Mouse (Mus musculus) embryonic facial prominence, embryonic 11.5 days (tissue): ENCODE results near the gene Angel2. TPM values are rescaled to one million over a fixed set of nuclear protein-coding genes. Genes with fewer than 3 reads are reported as not detected.
A peak's percentile ranks its signal among the peaks of the same experiment; 100 is the strongest.

Experiments used
- ATAC-seq: fragments of 200-750 bp; cut with Nextera tagmentation; replicated peaks from 2 replicates; pipeline ENCODE4 v1.8.0; 2017; ENCODE audit warnings: low read depth; ENCODE audit not compliant: insufficient number of reproducible peaks, low FRiP score, low TSS enrichment
- DNase-seq: peaks from one replicate; pipeline ENCODE4 v3.0.0-alpha.2; 2015; ENCODE audit warnings: low spot score
- H3K27ac ChIP-seq: fragments of 300-500 bp; sonication (generic); replicated peaks from 2 replicates; pipeline ENCODE4 v1.5.1; 2014; ENCODE audit warnings: mild to moderate bottlenecking, low read depth, low read length, control low read depth
- H3K27me3 ChIP-seq: fragments of 300-500 bp; sonication (generic); 2 replicates; pipeline ENCODE4 v1.6.1; 2014; ENCODE audit warnings: mild to moderate bottlenecking, low read length, moderate library complexity, mixed read lengths; ENCODE audit not compliant: control insufficient read depth, insufficient read depth
- H3K36me3 ChIP-seq: fragments of 300-500 bp; sonication (generic); replicated peaks from 2 replicates; pipeline ENCODE4 v1.6.1; 2014; ENCODE audit warnings: low read depth, mild to moderate bottlenecking, low read length, moderate library complexity, mixed read lengths; ENCODE audit not compliant: control insufficient read depth, insufficient read depth
- H3K4me1 ChIP-seq: fragments of 300-500 bp; sonication (generic); 2 replicates; pipeline ENCODE4 v1.6.1; 2014; ENCODE audit warnings: low read length, mixed read lengths; ENCODE audit not compliant: control insufficient read depth, insufficient read depth
- H3K4me2 ChIP-seq: fragments of 300-500 bp; sonication (generic); 2 replicates; pipeline ENCODE4 v1.6.1; 2014; ENCODE audit warnings: low read depth, mild to moderate bottlenecking, control low read depth, low read length, moderate library complexity
- H3K4me3 ChIP-seq: fragments of 300-500 bp; sonication (generic); 2 replicates; pipeline ENCODE4 v1.5.1; 2014; ENCODE audit warnings: low read depth, low read length, control low read depth
- H3K9ac ChIP-seq: fragments of 300-500 bp; sonication (generic); replicated peaks from 2 replicates; pipeline ENCODE4 v1.6.1; 2014; ENCODE audit warnings: mild to moderate bottlenecking, control low read depth, low read length
- H3K9me3 ChIP-seq: fragments of 300-500 bp; sonication (generic); replicated peaks from 2 replicates; pipeline ENCODE4 v1.6.1; 2016; ENCODE audit warnings: mild to moderate bottlenecking, low read length, inconsistent platforms, mixed read lengths; ENCODE audit not compliant: control insufficient read depth
- WGBS: fragments of 180-500 bp; shearing (Covaris S2); extraction: QIAGEN DNeasy Blood & Tissue Kit; methylation state at CpG from one replicate; pipeline ENCODE4 v1.1.7; 2014; 5-methylcytosine and 5-hydroxymethylcytosine counted together
- polyA plus RNA-seq: library from polyadenylated mRNA; unstranded; fragments of >200 nt; fragmentation: Nextera tagmentation; extraction: Ambion mirVana; gene quantifications from 2 replicates; pipeline ENCODE4 v1.2.1, GENCODE M21; 2014

The Angel2 gene
- polyA plus RNA-seq, 1 experiment from 2014 or later: 57.7 TPM

DNA sequence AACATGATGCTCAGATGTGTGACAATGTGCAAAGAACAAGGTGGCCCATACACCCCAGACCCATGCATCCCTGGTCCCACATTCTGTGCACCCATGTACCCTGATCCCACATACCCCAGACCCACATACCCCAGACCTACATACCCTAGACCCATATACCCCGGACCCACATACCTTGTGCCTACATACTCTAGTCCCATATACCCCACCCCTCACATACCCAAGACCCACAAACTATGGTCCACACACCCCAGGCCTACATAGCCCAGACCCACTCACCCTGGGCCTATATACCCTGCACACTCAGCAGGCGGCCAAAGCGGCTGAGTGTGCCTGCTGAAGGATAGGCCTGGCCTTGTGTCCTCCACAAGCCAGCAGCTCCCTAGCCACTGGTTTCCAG is 37.8 kb downstream of the Angel2 start:
- H3K4me1 ChIP-seq: no peaks in the 10 kb centered on the region
- H3K27me3 ChIP-seq: no peaks in the 10 kb centered on the region
- no peak overlapping the region for H3K4me3 ChIP-seq
- no peak overlapping the region for H3K4me2 ChIP-seq
- ATAC-seq: peak; percentile 54; the same call in 1 of the 2 replicates
- H3K36me3 ChIP-seq: peaks cover 4% of the 10 kb centered on the region; the same call in 1 of the 2 replicates
- DNase-seq: no peak
- WGBS: 95% methylated on average over 3 of the region's 3 CpGs
- no peak overlapping the region for H3K9ac ChIP-seq
- no peaks in the 10 kb centered on the region for H3K9me3 ChIP-seq
- H3K27ac ChIP-seq: no peak overlapping the region

DNA sequence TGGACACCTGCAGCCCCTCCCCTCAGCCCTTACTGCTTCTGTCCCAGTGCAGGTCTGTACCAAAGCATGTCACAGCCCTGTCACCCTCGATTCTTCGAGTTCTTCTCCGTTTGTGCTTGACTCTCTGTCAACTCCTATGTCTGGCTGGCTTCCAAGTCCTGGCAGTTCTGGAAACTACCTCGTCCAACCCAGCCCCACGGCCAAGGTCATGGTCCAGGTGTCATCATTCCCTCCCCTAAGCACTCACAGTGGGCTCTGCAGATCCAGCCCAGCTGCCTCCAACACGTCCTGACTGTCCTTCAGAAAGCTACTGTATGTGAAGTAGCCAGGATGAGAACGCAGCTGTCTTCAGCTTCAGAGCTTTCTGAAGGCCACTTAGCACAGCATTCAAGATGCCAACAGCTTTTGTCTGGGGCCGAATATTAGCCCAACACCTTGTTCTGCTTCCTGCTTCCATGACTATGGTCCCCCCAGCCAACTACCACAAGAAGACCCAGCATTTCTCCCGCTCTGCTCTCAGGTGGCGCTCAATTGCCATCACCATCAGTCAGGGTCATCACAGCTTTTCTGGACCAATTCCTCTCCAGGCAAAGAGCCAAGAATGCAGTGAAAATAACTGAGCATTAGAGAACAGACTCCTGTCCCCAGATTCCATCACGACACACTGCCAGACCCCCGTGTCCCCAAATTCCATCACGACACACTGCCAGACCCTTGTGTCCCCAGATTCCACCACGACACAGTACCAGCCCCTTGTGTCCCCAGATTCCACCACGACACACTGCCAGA is 40.3 kb downstream of the Angel2 start:
- no peak overlapping the region for H3K4me3 ChIP-seq
- H3K4me1 ChIP-seq: no peaks in the 10 kb centered on the region
- ATAC-seq: no peak
- peaks cover 6% of the 10 kb centered on the region; the same call in 1 of the 2 replicates for H3K36me3 ChIP-seq
- H3K4me2 ChIP-seq: no peak overlapping the region
- WGBS: 87% methylated on average over 15 of the region's 15 CpGs
- H3K9me3 ChIP-seq: no peaks in the 10 kb centered on the region
- H3K27me3 ChIP-seq: no peaks in the 10 kb centered on the region
- H3K9ac ChIP-seq: no peak overlapping the region
- H3K27ac ChIP-seq: no peak overlapping the region
- no peak for DNase-seq

GRCm38 (mm10) chr1:190968010-190968409 is 43.1 kb downstream of the Angel2 start:
- H3K4me2 ChIP-seq: no peak overlapping the region
- no peak overlapping the region for H3K4me3 ChIP-seq
- H3K4me1 ChIP-seq: no peaks in the 10 kb centered on the region
- ATAC-seq (no peak), DNase-seq (no peak)
- H3K27me3 ChIP-seq: no peaks in the 10 kb centered on the region
- H3K9me3 ChIP-seq: no peaks in the 10 kb centered on the region
- no peak overlapping the region for H3K27ac ChIP-seq
- 96% methylated on average over 7 of the region's 7 CpGs for WGBS
- H3K36me3 ChIP-seq: peaks cover 6% of the 10 kb centered on the region
- H3K9ac ChIP-seq: no peak overlapping the region

- no peaks in the 10 kb centered on the region for H3K9me3 ChIP-seq
- H3K4me3 ChIP-seq: no peak overlapping the region
- DNase-seq: no peak
- ATAC-seq: no peak
- peaks cover 2% of the 10 kb centered on the region; the same call in 1 of the 2 replicates for H3K36me3 ChIP-seq
- H3K4me1 ChIP-seq: no peaks in the 10 kb centered on the region
- no peaks in the 10 kb centered on the region for H3K27me3 ChIP-seq
- H3K27ac ChIP-seq: no peak overlapping the region
- no peak overlapping the region for H3K4me2 ChIP-seq
- WGBS: 89% methylated on average over 14 of the region's 14 CpGs
- no peak overlapping the region for H3K9ac ChIP-seq
These were observed 47.0 kb downstream of the Angel2 start for GRCm38 (mm10) chr1:190971708-190972610.

- 66% methylated on average over 7 of the region's 7 CpGs for WGBS
- peaks cover 4% of the 10 kb centered on the region for H3K4me1 ChIP-seq
- H3K4me2 ChIP-seq: no peak overlapping the region
- no peak for DNase-seq
- H3K36me3 ChIP-seq: peaks cover 2% of the 10 kb centered on the region; the same call in 1 of the 2 replicates
- no peaks in the 10 kb centered on the region for H3K9me3 ChIP-seq
- H3K4me3 ChIP-seq: no peak overlapping the region
- no peaks in the 10 kb centered on the region for H3K27me3 ChIP-seq
- no peak overlapping the region for H3K9ac ChIP-seq
- no peak overlapping the region for H3K27ac ChIP-seq
- ATAC-seq: no peak
These were observed 47.8 kb downstream of the Angel2 start for GRCm38 (mm10) chr1:190972612-190973192.

DNA sequence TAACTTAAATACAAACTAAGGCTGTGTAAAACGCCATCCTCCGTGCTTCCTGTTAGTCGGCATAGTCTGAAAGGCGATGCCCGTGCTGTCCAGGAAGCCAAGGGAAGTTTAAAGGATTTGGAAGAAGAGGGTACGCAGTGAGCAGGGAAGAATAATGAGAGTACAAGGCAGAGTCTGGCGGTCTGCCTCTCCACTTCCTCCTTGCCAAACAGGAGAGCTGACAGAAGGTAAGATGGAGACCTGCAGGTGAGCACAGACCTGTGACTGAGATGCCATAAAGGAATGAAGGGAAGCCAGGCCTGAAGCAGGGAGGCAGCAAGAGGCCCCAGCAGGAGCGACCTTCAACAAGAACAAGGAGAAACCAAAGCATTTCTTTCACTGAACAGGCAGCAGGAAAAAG is 49.3 kb downstream of the Angel2 start:
- H3K9ac ChIP-seq: no peak overlapping the region
- 86% methylated on average over 8 of the region's 8 CpGs for WGBS
- H3K9me3 ChIP-seq: no peaks in the 10 kb centered on the region
- ATAC-seq (no peak), DNase-seq (no peak)
- no peaks in the 10 kb centered on the region for H3K27me3 ChIP-seq
- H3K4me2 ChIP-seq: no peak overlapping the region
- no peaks in the 10 kb centered on the region; the same call in 1 of the 2 replicates for H3K36me3 ChIP-seq
- H3K27ac ChIP-seq: no peak overlapping the region
- H3K4me1 ChIP-seq: peaks cover 4% of the 10 kb centered on the region
- no peak overlapping the region for H3K4me3 ChIP-seq

DNA sequence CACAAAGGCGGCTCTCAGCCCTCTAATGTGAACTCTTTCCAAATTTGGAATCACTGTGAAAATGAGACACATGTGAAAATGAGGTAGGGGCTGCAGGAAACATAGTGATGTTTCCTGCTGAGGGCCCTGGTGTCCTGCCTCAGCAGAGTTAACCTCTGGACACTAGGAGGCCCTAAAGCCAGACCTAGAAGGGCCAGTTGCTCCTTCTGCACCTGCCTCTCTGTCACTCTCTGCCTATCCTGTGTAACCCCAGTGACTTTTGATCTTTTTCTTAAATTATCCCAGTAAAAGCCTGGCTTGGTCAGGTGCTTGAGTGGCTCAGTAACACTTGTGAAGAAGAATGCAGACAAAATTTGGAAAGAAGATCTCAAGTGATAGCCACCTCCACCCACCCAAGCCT is 49.9 kb downstream of the Angel2 start:
- WGBS: 67% methylated on average over 1 of the region's 1 CpGs
- Histone ChIP-seq H3K27me3 (no peaks in the 10 kb centered on the region), H3K4me3 (no peak overlapping the region), H3K9ac (no peak overlapping the region), H3K4me1 (peaks cover 4% of the 10 kb centered on the region), H3K4me2 (no peak overlapping the region), H3K36me3 (no peaks in the 10 kb centered on the region; the same call in 1 of the 2 replicates), H3K27ac (no peak overlapping the region), H3K9me3 (no peaks in the 10 kb centered on the region)
- DNase-seq (no peak), ATAC-seq (no peak)
